Mouse (Mus musculus): Measurements from ENCODE around the gene Slc16a11.

DNA sequence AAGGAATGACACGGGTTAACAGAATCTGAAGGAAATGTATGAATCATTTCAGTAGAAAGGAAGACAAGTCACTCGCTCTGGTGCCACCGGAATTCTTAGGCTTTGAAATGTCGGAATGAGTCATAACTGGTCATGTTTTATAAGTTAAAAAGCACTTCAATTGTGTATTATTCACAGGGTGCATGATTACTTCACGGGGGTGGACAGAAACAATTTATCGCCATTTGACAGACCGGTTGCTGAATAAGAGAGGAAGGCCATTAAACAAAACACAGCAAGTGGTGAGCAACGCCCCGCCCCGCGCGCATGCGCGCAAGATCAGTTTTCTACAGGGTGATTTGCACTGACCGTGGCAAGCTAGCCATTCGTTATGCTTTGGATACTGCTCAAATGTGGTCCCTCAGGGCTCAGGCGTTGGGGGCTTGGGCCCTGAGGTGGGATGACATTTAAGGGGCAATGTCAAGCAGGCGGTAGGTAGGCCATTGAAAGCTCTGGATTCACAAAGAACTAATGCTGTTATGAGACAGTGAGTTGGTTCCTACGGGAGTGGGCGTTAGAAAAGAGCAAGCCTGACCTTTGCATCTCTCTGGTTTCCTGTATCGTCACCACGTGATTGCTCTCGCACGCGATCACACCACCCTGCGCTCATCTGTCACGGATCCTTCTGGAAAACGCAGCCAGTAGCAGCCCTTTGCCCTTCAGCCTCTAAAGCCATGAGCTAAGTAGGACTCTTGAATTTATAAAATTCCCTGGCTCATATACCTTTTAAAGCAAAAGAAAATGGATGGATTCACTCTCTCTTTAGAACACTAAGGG lies 23.0 kb upstream of the Slc16a11 start:
- TF ChIP-seq POLR2AphosphoS2 (IDR thresholded peaks at IDR 0.05; ENCODE audit: low read depth, low read length) (no peak), E2F4 (IDR thresholded peaks at IDR 0.05; ENCODE audit: insufficient replicate concordance, low read depth, low read length) (no peak), ZNF384 (IDR thresholded peaks at IDR 0.05; ENCODE audit: low read depth, low read length) (no peak), CHD2 (IDR thresholded peaks at IDR 0.05; ENCODE audit: low read length) (no peak), CTCF (conservative IDR thresholded peaks at IDR 0.05 in 1 of 2, IDR thresholded peaks at IDR 0.05 in 1 of 2; ENCODE audit: low read depth in 2 of 2, low read length in 2 of 2) (no peak), EP300 (IDR thresholded peaks at IDR 0.05; ENCODE audit: low read length) (no peak), SMC3 (IDR thresholded peaks at IDR 0.05; ENCODE audit: low read depth, low read length) (no peak), GABPA (IDR thresholded peaks at IDR 0.05; ENCODE audit: insufficient replicate concordance, low read depth, low read length) (no peak), JUND (conservative IDR thresholded peaks at IDR 0.05; ENCODE audit: low read depth, low read length) (no peak), SIN3A (IDR thresholded peaks at IDR 0.05; ENCODE audit: low read length) (no peak), UBTF (IDR thresholded peaks at IDR 0.05; ENCODE audit: low read depth, low read length) (no peak), MAX (IDR thresholded peaks at IDR 0.05; ENCODE audit: low read length) (no peak)

Measured in CH12.LX (cell line).